Mouse (Mus musculus): ENCODE measurements around the gene Smco3.

DNA sequence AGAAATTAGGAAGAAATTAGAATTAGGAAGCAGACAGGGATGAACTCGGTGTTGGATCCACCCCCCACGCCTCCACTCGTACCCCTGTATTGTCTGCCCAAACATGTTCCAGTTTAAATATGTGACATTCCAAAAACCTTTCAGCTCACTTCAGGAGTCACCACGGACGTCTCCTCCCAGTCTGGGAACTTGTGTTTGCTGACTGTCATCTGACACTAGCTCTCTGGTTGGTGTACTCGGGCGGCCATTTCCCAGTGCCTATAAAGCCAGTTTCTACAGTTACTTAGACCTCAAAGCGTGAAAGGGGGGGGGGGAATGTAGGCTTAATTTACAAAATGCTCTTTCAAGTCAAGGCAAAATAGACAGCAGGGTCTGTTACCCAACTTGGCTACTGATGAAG lies 46.4 kb upstream of the Smco3 start:
- TF ChIP-seq CTCF (IDR thresholded peaks at IDR 0.05; ENCODE audit: extremely low read depth, insufficient read depth, insufficient read length, insufficient replicate concordance) (no peak), POLR2A (IDR thresholded peaks at IDR 0.05; ENCODE audit: low read depth, low read length) (no peak)

Measured in spleen, adult 2 months (tissue).